Mouse (Mus musculus) MEL (cell line): Measurements from ENCODE around the gene Gcdh. TPM values are rescaled to one million over a fixed set of nuclear protein-coding genes. Genes with fewer than 3 reads are reported as not detected.

Experiments
- DNase-seq: peaks from one replicate; pipeline ENCODE4 v3.0.0; 2011; ENCODE audit warnings: low read depth, low spot score
- H3K27ac ChIP-seq: 2 replicates; pipeline ENCODE4 v1.5.1; 2012; ENCODE audit warnings: low read depth, mild to moderate bottlenecking, control low read depth, low read length, moderate library complexity; ENCODE audit not compliant: control insufficient read depth
- H3K27me3 ChIP-seq, 2 experiments: fragments of 150-350 bp in 1 of 2; sonication (generic) in 1 of 2; 2 replicates each; pipeline ENCODE4 v1.6.1; 2012; ENCODE audit warnings: low read length in 2 of 2, mild to moderate bottlenecking in 2 of 2, improper control_type of control experiment in 1 of 2, moderate library complexity in 1 of 2; ENCODE audit not compliant: insufficient read depth in 2 of 2, control insufficient read depth in 1 of 2
- H3K36me3 ChIP-seq, 2 experiments: 2 replicates each; pipeline ENCODE4 v1.6.1; 2012 to 2014; ENCODE audit warnings: low read length in 2 of 2, improper control_type of control experiment in 1 of 2, inconsistent platforms in 1 of 2, mild to moderate bottlenecking in 1 of 2; ENCODE audit not compliant: insufficient read depth in 2 of 2, control insufficient read depth in 1 of 2
- H3K4me1 ChIP-seq, 2 experiments: fragments of 150-350 bp in 1 of 2; sonication (generic) in 1 of 2; 2 replicates each; pipeline ENCODE4 v1.6.1; 2012; ENCODE audit warnings: low read length in 2 of 2, improper control_type of control experiment in 1 of 2, mild to moderate bottlenecking in 1 of 2; ENCODE audit not compliant: insufficient read depth in 2 of 2, control insufficient read depth in 1 of 2
- H3K4me3 ChIP-seq, 2 experiments: fragments of 150-350 bp in 1 of 2; sonication (generic) in 1 of 2; 2 replicates each; pipeline ENCODE4 v1.5.1; 2012; ENCODE audit warnings: low read depth in 2 of 2, low read length in 2 of 2, mild to moderate bottlenecking in 2 of 2, moderate library complexity in 2 of 2, control low read depth in 1 of 2, improper control_type of control experiment in 1 of 2; ENCODE audit not compliant: control insufficient read depth in 1 of 2, insufficient read depth in 1 of 2
- H3K79me2 ChIP-seq: 2 replicates; pipeline ENCODE4 v1.6.1; 2012; ENCODE audit warnings: mild to moderate bottlenecking, low read length, moderate library complexity; ENCODE audit not compliant: control insufficient read depth, poor library complexity, insufficient read depth
- H3K9ac ChIP-seq: 2 replicates; pipeline ENCODE4 v1.6.1; 2012; ENCODE audit warnings: low read depth, mild to moderate bottlenecking, control low read depth, low read length, moderate library complexity; ENCODE audit not compliant: control insufficient read depth, poor library complexity, severe bottlenecking
- H3K9me3 ChIP-seq: fragments of 150-350 bp; sonication (generic); replicated peaks from 2 replicates; pipeline ENCODE4 v1.6.1; 2012; ENCODE audit warnings: mild to moderate bottlenecking, low read length, improper control_type of control experiment, moderate library complexity; ENCODE audit not compliant: insufficient read depth
- ELF1 ChIP-seq: IDR thresholded peaks from 2 replicates; pipeline ENCODE4 v1.6.1; 2014; ENCODE audit warnings: low read depth, mild to moderate bottlenecking, inconsistent platforms, low read length, improper control_type of control experiment, moderate library complexity
- EP300 ChIP-seq, 2 experiments: IDR thresholded peaks; 2 replicates each; pipeline ENCODE4 v1.6.1; 2011; ENCODE audit warnings: improper control_type of control experiment in 2 of 2, low read length in 2 of 2, low read depth in 1 of 2, mild to moderate bottlenecking in 1 of 2
- JUND ChIP-seq: IDR thresholded peaks from 2 replicates; pipeline ENCODE4 v1.6.1; 2011; ENCODE audit warnings: low read depth, mild to moderate bottlenecking, improper control_type of control experiment, low read length
- MAX ChIP-seq: IDR thresholded peaks from 2 replicates; pipeline ENCODE4 v1.6.1; 2011; ENCODE audit warnings: low read length, improper control_type of control experiment
- MAZ ChIP-seq: IDR thresholded peaks from 2 replicates; pipeline ENCODE4 v1.6.1; 2012; ENCODE audit warnings: low read depth, mild to moderate bottlenecking, inconsistent platforms, low read length, improper control_type of control experiment
- MXI1 ChIP-seq: IDR thresholded peaks from 2 replicates; pipeline ENCODE4 v1.6.1; 2011; ENCODE audit warnings: mild to moderate bottlenecking, low read depth, low read length, improper control_type of control experiment
- MYB ChIP-seq: IDR thresholded peaks from 2 replicates; pipeline ENCODE4 v1.6.1; 2011; ENCODE audit warnings: mild to moderate bottlenecking, low read depth, low read length, improper control_type of control experiment
- MYC ChIP-seq: IDR thresholded peaks from 2 replicates; pipeline ENCODE4 v1.6.1; 2011; ENCODE audit warnings: low read depth, mild to moderate bottlenecking, low read length, improper control_type of control experiment, moderate library complexity
- NELFE ChIP-seq: IDR thresholded peaks from 2 replicates; pipeline ENCODE4 v1.6.1; 2011; ENCODE audit warnings: low read depth, low read length, improper control_type of control experiment
- POLR2AphosphoS5 ChIP-seq: IDR thresholded peaks from 2 replicates; pipeline ENCODE4 v1.6.1; 2012; ENCODE audit warnings: low read depth, borderline replicate concordance, mild to moderate bottlenecking, inconsistent platforms, low read length, moderate library complexity, mixed read lengths
- RAD21 ChIP-seq: IDR thresholded peaks from 2 replicates; pipeline ENCODE4 v1.6.1; 2011; ENCODE audit warnings: mild to moderate bottlenecking, low read depth, low read length, improper control_type of control experiment
- TBP ChIP-seq: IDR thresholded peaks from 2 replicates; pipeline ENCODE4 v1.8.0; 2011; ENCODE audit warnings: low read depth, low read length, improper control_type of control experiment
- TCF12 ChIP-seq: IDR thresholded peaks from 2 replicates; pipeline ENCODE4 v1.6.1; 2014; ENCODE audit warnings: low read depth, mild to moderate bottlenecking, inconsistent platforms, low read length, improper control_type of control experiment, moderate library complexity
- UBTF ChIP-seq: IDR thresholded peaks from 2 replicates; pipeline ENCODE4 v1.6.1; 2012; ENCODE audit warnings: low read depth, mild to moderate bottlenecking, inconsistent platforms, low read length, improper control_type of control experiment, moderate library complexity, borderline replicate concordance; ENCODE audit not compliant: insufficient read depth
- USF1 ChIP-seq: IDR thresholded peaks from 2 replicates; pipeline ENCODE4 v1.6.1; 2014; ENCODE audit warnings: low read depth, mild to moderate bottlenecking, inconsistent platforms, low read length, improper control_type of control experiment, moderate library complexity
- USF2 ChIP-seq, 2 experiments: IDR thresholded peaks; 2 replicates each; pipeline ENCODE4 v1.6.1; 2011 to 2012; ENCODE audit warnings: improper control_type of control experiment in 2 of 2, low read length in 2 of 2, borderline replicate concordance in 1 of 2, inconsistent platforms in 1 of 2, low read depth in 1 of 2, mild to moderate bottlenecking in 1 of 2; ENCODE audit not compliant: insufficient read depth in 1 of 2
- ZC3H11A ChIP-seq: IDR thresholded peaks from 2 replicates; pipeline ENCODE4 v1.6.1; 2012; ENCODE audit warnings: low read depth, mild to moderate bottlenecking, inconsistent platforms, low read length, improper control_type of control experiment
- ZKSCAN1 ChIP-seq: IDR thresholded peaks from 2 replicates; pipeline ENCODE4 v1.6.1; 2012; ENCODE audit warnings: low read depth, mild to moderate bottlenecking, inconsistent platforms, low read length, improper control_type of control experiment, moderate library complexity
- ZMIZ1 ChIP-seq: IDR thresholded peaks from 2 replicates; pipeline ENCODE4 v1.6.1; 2012; ENCODE audit warnings: low read depth, mild to moderate bottlenecking, inconsistent platforms, low read length, improper control_type of control experiment, moderate library complexity
- ZNF384 ChIP-seq: IDR thresholded peaks from 2 replicates; pipeline ENCODE4 v1.6.1; 2012; ENCODE audit warnings: low read depth, mild to moderate bottlenecking, inconsistent platforms, low read length, improper control_type of control experiment
- polyA plus RNA-seq, 2 experiments: library from polyadenylated mRNA; stranded (reverse) in 1 of 2; unstranded in 1 of 2; fragments of >175 nt in 1 of 2; fragments of >200 nt in 1 of 2; gene quantifications; 2 replicates each; pipeline versions ENCODE4 v1.2.1 to v1.2.4; 2012; ENCODE audit warnings: low replicate concordance in 2 of 2, low read depth in 1 of 2; ENCODE audit not compliant: insufficient read length in 2 of 2, insufficient read depth in 1 of 2, missing spikeins in 1 of 2
- total RNA-seq: library from RNA; depleted of rRNA; stranded (reverse); fragments of 300-350 nt; gene quantifications from 2 replicates; pipeline ENCODE4 v1.2.3, GENCODE M21; 2012

Gene Gcdh
- total and polyA plus RNA-seq, 3 experiments, result 10.7 to 17.3 TPM; not detected in 1

DNA sequence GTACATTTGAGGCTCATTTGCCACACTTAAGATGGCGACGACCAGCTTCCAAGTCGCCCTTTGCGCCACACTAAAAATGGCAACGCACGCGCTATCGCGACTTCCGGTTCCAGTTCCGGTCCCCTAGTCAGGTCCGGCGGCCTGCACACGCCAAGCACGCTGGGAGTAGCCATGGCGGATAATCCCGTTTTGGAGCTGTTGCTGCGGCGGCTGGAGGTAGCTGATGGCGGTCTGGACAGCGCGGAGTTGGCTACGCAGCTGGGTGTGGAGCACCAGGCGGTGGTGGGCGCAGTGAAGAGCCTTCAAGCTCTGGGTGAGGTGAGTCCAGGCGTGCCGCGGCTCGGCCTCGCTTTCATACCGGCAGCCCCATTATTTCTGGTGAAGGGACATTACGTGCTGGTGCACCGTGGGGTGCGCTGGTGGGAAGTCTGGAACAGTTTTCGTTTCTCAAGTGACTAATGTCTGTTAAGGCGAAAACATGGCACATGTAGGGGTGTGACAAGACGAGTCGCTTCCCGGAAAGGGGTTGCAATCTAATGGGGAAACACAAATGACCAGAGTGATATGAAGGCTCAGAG is 36.8 kb downstream of the Gcdh start, which contains the start of gene Farsa (continued):
- TF ChIP-seq ZC3H11A (no peak), NELFE (peak; percentile 98), TBP (peak; percentile 91), MAZ (peak; percentile 65; the same call in 1 of the 2 replicates), ZMIZ1 (peak; percentile 96), POLR2AphosphoS5 (peak; percentile 89), MYB (no peak), ZNF384 (no peak), ELF1 (peak; percentile 96)

DNA sequence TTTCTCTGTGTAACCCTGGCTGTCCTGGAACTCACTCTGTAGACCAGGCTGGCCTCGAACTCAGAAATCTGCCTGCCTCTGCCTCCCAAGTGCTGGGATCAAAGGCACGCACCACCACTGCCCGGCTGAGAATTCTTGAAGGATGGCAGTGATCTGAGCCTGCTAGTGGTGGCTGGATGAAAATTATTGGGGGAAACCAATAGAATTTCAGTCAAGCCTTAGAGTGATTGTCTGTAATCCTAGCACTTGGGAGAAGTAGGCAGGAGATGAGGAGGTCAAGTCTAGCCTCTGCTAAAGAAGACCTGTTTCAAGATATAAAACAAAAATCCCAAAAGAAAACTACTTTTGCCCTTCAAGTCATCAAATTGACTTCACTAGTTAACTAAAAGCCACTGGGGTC is 37.3 kb downstream of the Gcdh start:
- no peaks in the 10 kb centered on the region for H3K9me3 ChIP-seq
- H3K27ac ChIP-seq, result no peak overlapping the region
- no peak overlapping the region for H3K9ac ChIP-seq
- H3K4me3 ChIP-seq, result no peak overlapping the region
- no peaks in the 10 kb centered on the region for H3K27me3 ChIP-seq
- peaks cover 36% of the 10 kb centered on the region for H3K79me2 ChIP-seq
- H3K36me3 ChIP-seq, result peaks cover 10 to 18% of the 10 kb centered on the region in 2 experiments
- peaks cover 5 to 8% of the 10 kb centered on the region in 2 experiments; a peak in 3 of 4 replicates for H3K4me1 ChIP-seq
- DNase-seq, result no peak
- no peak for TF ChIP-seq MXI1
- TF ChIP-seq POLR2AphosphoS5, result no peak
- TF ChIP-seq RAD21, result no peak
- no peak for TF ChIP-seq TBP
- TF ChIP-seq TCF12, result no peak
- no peak for TF ChIP-seq MYC
- no peak for TF ChIP-seq USF2 (IDR thresholded peaks at IDR 0.05; ENCODE audit: borderline replicate concordance in 1 of 2, insufficient read depth in 1 of 2, low read depth in 1 of 2, low read length in 2 of 2)
- no peak for TF ChIP-seq EP300 (IDR thresholded peaks at IDR 0.05; ENCODE audit: low read depth in 1 of 2, low read length in 2 of 2)
- TF ChIP-seq ZKSCAN1, result no peak
- no peak for TF ChIP-seq UBTF
- no peak for TF ChIP-seq MAX
- TF ChIP-seq ZNF384, result no peak
- no peak for TF ChIP-seq MAZ
- no peak for TF ChIP-seq USF1
- no peak for TF ChIP-seq JUND
